In genomic region chr13:111771232-111771631, GRCm38 (mm10) we compare ENCODE assay signal across 7 mouse cellular contexts. TPM values are rescaled to one million over a fixed set of nuclear protein-coding genes. Genes with fewer than 3 reads are reported as not detected.
DNase-seq lines count a peak whose midpoint lies in the region; ATAC-seq and TF ChIP-seq lines count a peak whose summit lies in the region.

No protein-coding gene starts in this region.

- no peaks in the 10 kb centered on the region for H3K27me3 ChIP-seq in G1E (ENCODE audit: insufficient read depth, low read length)
- H3K27me3 ChIP-seq in lung, embryonic 15.5 days = no peaks in the 10 kb centered on the region

- H3K36me3 ChIP-seq in G1E (replicated peaks) = peaks cover 94% of the 10 kb centered on the region
- H3K36me3 ChIP-seq in lung, embryonic 15.5 days = peaks cover 90% of the 10 kb centered on the region

- no peaks in the 10 kb centered on the region for H3K9me3 ChIP-seq in G1E (replicated peaks)
- no peaks in the 10 kb centered on the region for H3K9me3 ChIP-seq in lung, embryonic 15.5 days

- no peak overlapping the region for H3K4me2 ChIP-seq in lung, embryonic 15.5 days

- H3K27ac ChIP-seq in lung, embryonic 15.5 days = no peak overlapping the region

- DNase-seq in CD4-positive, CD25-positive, alpha-beta regulatory T cell, adult 2 months (ENCODE audit: low read depth, low spot score) = peak; percentile 72
- peak; percentile 45 for DNase-seq in G1E (ENCODE audit: low spot score)
- peak; percentile 59 for DNase-seq in cerebellum, adult 9-10 months
- DNase-seq in frontal cortex, postnatal 10 days (ENCODE audit: low spot score in 2 of 2) = peak; percentile 40 to 58
- DNase-seq in kidney, postnatal 10 days = peak; percentile 73
- DNase-seq in retina, postnatal 1 day = peak; percentile 70

- H3K4me3 ChIP-seq in G1E (ENCODE audit: low read depth, low read length) = no peak overlapping the region
- no peak overlapping the region for H3K4me3 ChIP-seq in lung, embryonic 15.5 days

- ATAC-seq in G1E (ENCODE audit: extremely low read depth, insufficient number of reproducible peaks, low FRiP score, poor library complexity, severe bottlenecking) = peak; percentile 90
- peak; percentile 62; the same call in 1 of the 2 replicates for ATAC-seq in lung, embryonic 15.5 days (ENCODE audit: borderline replicate concordance, extremely low read depth, low FRiP score, low TSS enrichment)

- peaks cover 9% of the 10 kb centered on the region for H3K4me1 ChIP-seq in G1E (ENCODE audit: insufficient read depth, low read depth, low read length)
- no peaks in the 10 kb centered on the region for H3K4me1 ChIP-seq in lung, embryonic 15.5 days

- peak; percentile 35 for TF ChIP-seq CTCF in G1E (IDR thresholded peaks at IDR 0.05; ENCODE audit: low read depth, low read length)

- H3K9ac ChIP-seq in lung, embryonic 15.5 days = no peak overlapping the region

- 52% methylated on average over 7 of the region's 7 CpGs for WGBS in lung, embryonic 15.5 days

RNA-seq across cellular contexts. Expression of gene Map3k1, which starts 37.6 kb away (rescaled TPM):
- total RNA-seq in G1E (2014; fragmentation: Nextera tagmentation) = 51.7 and 51.8 TPM in 2 replicates
- 74.5 and 99.2 TPM in 2 replicates for total RNA-seq in G1E (2017)
- 23.7 and 24.6 TPM in 2 replicates for polyA plus RNA-seq in G1E (2012)
- 27.5 and 28.6 TPM in 2 replicates for polyA plus RNA-seq in lung, embryonic 15.5 days (2015; fragmentation: Nextera tagmentation; extraction: Ambion mirVana)
